Mouse (Mus musculus): ENCODE measurements at regions not wholly inside any gene's neighbourhood (a gene's known extent, or its start where the extent isn't known, plus 50 kb on each side); places are given as distances from the start of the nearest gene placed in this dataset.
"Not testable (repeated sequence)": the region's sequence is repeated elsewhere in the genome, so short reads cannot be mapped to it uniquely, and the experiment has no call there.

GRCm38 (mm10) chr8:20812164-20812872 is 80.2 kb upstream of the Defb33 start:
- peak in 1 of 2 experiments; percentile 48 for DNase-seq (ENCODE audit: inconsistent age in 2 of 2, low spot score in 1 of 2)

GRCm38 (mm10) chr8:20813493-20813892 is 79.0 kb upstream of the Defb33 start:
- DNase-seq (ENCODE audit: inconsistent age in 2 of 2, low spot score in 1 of 2) = peak in 1 of 2 experiments; percentile 60

- DNase-seq (ENCODE audit: inconsistent age in 2 of 2, low spot score in 1 of 2) = peak; percentile 40 to 75
Observed at GRCm38 (mm10) chr8:20822434-20822833, 70.0 kb upstream of the Defb33 start.

GRCm38 (mm10) chr8:20823219-20823618 is 69.2 kb upstream of the Defb33 start:
- DNase-seq (ENCODE audit: inconsistent age in 2 of 2, low spot score in 1 of 2) = peak in 1 of 2 experiments; percentile 48

- not testable (repeated sequence) for DNase-seq (ENCODE audit: inconsistent age in 2 of 2, low spot score in 1 of 2)
Observed at GRCm38 (mm10) chr8:20839481-20839880, 53.0 kb upstream of the Defb33 start.
